Mouse (Mus musculus) lung, adult 2 months (tissue): ENCODE measurements around the gene Trmt13.

Source experiments
- CTCF ChIP-seq: fragments of 200-500 bp; IDR thresholded peaks from 2 replicates; pipeline ENCODE4 v1.5.1; 2011; ENCODE audit warnings: mild to moderate bottlenecking, low read length, control low read depth; ENCODE audit not compliant: insufficient read depth
- POLR2A ChIP-seq: fragments of 200-500 bp; IDR thresholded peaks from 2 replicates; pipeline ENCODE4 v1.6.1; 2011; ENCODE audit warnings: low read depth, mild to moderate bottlenecking, control low read depth, low read length, borderline replicate concordance; ENCODE audit errors: extremely low read depth

GRCm38 (mm10) chr3:116634091-116634490 lies 19.7 kb upstream of the Trmt13 start:
- TF ChIP-seq CTCF (no peak), POLR2A (no peak)
